Mouse (Mus musculus): ENCODE data around the gene Flt3. TPM values are rescaled to one million over a fixed set of nuclear protein-coding genes. Genes with fewer than 3 reads are reported as not detected.

The Flt3 gene
- 0.07 and 0.94 TPM in 2 replicates for total RNA-seq (2021)
- long read RNA-seq, experiment 1, partial matches to known transcripts, result 0 of 1 reads
- long read RNA-seq, experiment 1, other reads (novel, unspliced or antisense), result 0 of 1 reads
- long read RNA-seq, experiment 2, result 0 reads

- peak; percentile 45 for DNase-seq
Measured at GRCm38 (mm10) chr5:147399843-147400504, at the start of gene Flt3. Flt3 (minus strand) TSS chr5:147400489.

- no peak for DNase-seq
Measured at GRCm38 (mm10) chr5:147448933-147449332, 48.6 kb upstream of the Flt3 start.

- no peak for DNase-seq
Measured at GRCm38 (mm10) chr5:147448526-147448925, 48.2 kb upstream of the Flt3 start.

GRCm38 (mm10) chr5:147445252-147445651 is 45.0 kb upstream of the Flt3 start:
- DNase-seq, result no peak

- DNase-seq, result no peak
Measured at GRCm38 (mm10) chr5:147444757-147445156, 44.5 kb upstream of the Flt3 start.

GRCm38 (mm10) chr5:147444298-147444697 is 44.0 kb upstream of the Flt3 start:
- no peak for DNase-seq

GRCm38 (mm10) chr5:147442741-147443140 is 42.5 kb upstream of the Flt3 start:
- DNase-seq, result no peak

GRCm38 (mm10) chr5:147441979-147442378 is 41.7 kb upstream of the Flt3 start:
- DNase-seq, result no peak

- no peak for DNase-seq
Measured at GRCm38 (mm10) chr5:147440996-147441507, 40.8 kb upstream of the Flt3 start.

- DNase-seq, result no peak
Measured at GRCm38 (mm10) chr5:147436491-147436890, 36.2 kb upstream of the Flt3 start.

GRCm38 (mm10) chr5:147435751-147436150 is 35.5 kb upstream of the Flt3 start:
- no peak for DNase-seq

GRCm38 (mm10) chr5:147435224-147435623 is 34.9 kb upstream of the Flt3 start:
- peak; percentile 59 for DNase-seq

- DNase-seq, result no peak
Measured at GRCm38 (mm10) chr5:147432927-147433326, 32.6 kb upstream of the Flt3 start.

- DNase-seq, result peak; percentile 88
Measured at GRCm38 (mm10) chr5:147430936-147431839, 30.9 kb upstream of the Flt3 start.

GRCm38 (mm10) chr5:147430361-147430935 is 30.2 kb upstream of the Flt3 start:
- peak; percentile 76 for DNase-seq

GRCm38 (mm10) chr5:147429535-147430305 is 29.4 kb upstream of the Flt3 start, which contains the start of gene Pan3:
Pan3 (plus strand) TSS chr5:147430161.
- DNase-seq, result peak; percentile 97

- no peak for DNase-seq
Measured at GRCm38 (mm10) chr5:147426048-147426805, 25.9 kb upstream of the Flt3 start.

GRCm38 (mm10) chr5:147423612-147424011 is 23.3 kb upstream of the Flt3 start:
- no peak for DNase-seq

GRCm38 (mm10) chr5:147418394-147419121 is 18.3 kb upstream of the Flt3 start:
- DNase-seq, result peak; percentile 79

- no peak for DNase-seq
Measured at GRCm38 (mm10) chr5:147417986-147418385, 17.7 kb upstream of the Flt3 start.

Measured in adrenal gland, postnatal 14 days (tissue).